Mouse (Mus musculus): Measurements from ENCODE around the gene Gca. TPM values are rescaled to one million over a fixed set of nuclear protein-coding genes. Genes with fewer than 3 reads are reported as not detected.

The Gca gene
- polyA plus RNA-seq, 1 experiment from 2014 or later, result 3.9 TPM

- H3K9ac ChIP-seq (ENCODE audit: low read depth, low read length), result no peak overlapping the region
- peaks cover 3% of the 10 kb centered on the region; the same call in 1 of the 2 replicates for H3K4me1 ChIP-seq (ENCODE audit: control insufficient read depth, insufficient read depth, low read length)
- no peaks in the 10 kb centered on the region; the same call in 1 of the 2 replicates for H3K27me3 ChIP-seq (ENCODE audit: control insufficient read depth, insufficient read depth, low read depth, low read length)
- H3K4me3 ChIP-seq (ENCODE audit: low read depth, low read length), result no peak overlapping the region
- no peak overlapping the region for H3K4me2 ChIP-seq (ENCODE audit: low read length)
- no peak overlapping the region for H3K27ac ChIP-seq (ENCODE audit: low read length)
- H3K36me3 ChIP-seq (ENCODE audit: control insufficient read depth, insufficient read depth, low read length), result no peaks in the 10 kb centered on the region
- no peaks in the 10 kb centered on the region for H3K9me3 ChIP-seq (replicated peaks; ENCODE audit: control insufficient read depth, low read length, poor library complexity, severe bottlenecking)
- ATAC-seq, result no peak
- 93% methylated on average over 5 of the region's 5 CpGs for WGBS
Observed at GRCm38 (mm10) chr2:62644891-62645290, 19.2 kb upstream of the Gca start.

DNA sequence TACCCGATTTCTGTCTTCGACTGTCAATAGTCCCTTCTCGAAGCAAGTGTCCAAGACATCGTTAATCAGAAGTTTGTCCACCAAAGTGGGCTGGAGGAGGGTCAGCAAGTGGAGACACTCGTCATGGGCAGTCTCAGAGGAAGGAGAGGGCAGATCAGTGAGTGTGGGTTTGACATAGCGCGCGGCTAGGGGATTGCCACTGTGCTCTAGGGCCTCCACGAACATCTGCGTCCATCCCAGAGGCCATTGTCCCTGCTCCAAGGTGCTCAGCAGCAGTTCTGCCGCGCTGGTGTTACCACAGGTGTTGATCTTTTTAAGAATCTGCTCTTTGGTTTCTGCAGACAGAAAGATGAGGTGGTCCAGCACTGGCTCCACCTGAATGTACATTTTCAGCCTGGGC, 18.6 kb upstream of the Gca start:
- no peak overlapping the region for H3K27ac ChIP-seq (ENCODE audit: low read length)
- 44% methylated on average over 12 of the region's 12 CpGs for WGBS
- peak; percentile 69 for ATAC-seq

GRCm38 (mm10) chr2:62646014-62646645, 18.0 kb upstream of the Gca start, which contains the start of gene Ifih1:
TSS of gene Ifih1 (minus strand) at chr2:62646255.
- under 1% methylated on average over 30 of the region's 30 CpGs for WGBS

More for the DNA sequence above, 18.6 kb upstream of the Gca start:
- Histone ChIP-seq H3K4me3 (ENCODE audit: low read depth, low read length) (peak overlapping the region; percentile 42), H3K36me3 (ENCODE audit: control insufficient read depth, insufficient read depth, low read length) (no peaks in the 10 kb centered on the region), H3K4me1 (ENCODE audit: control insufficient read depth, insufficient read depth, low read length) (peaks cover 3% of the 10 kb centered on the region; the same call in 1 of the 2 replicates), H3K4me2 (ENCODE audit: low read length) (peak overlapping the region; percentile 84), H3K9ac (ENCODE audit: low read depth, low read length) (peak overlapping the region; percentile 8), H3K9me3 (replicated peaks; ENCODE audit: control insufficient read depth, low read length, poor library complexity, severe bottlenecking) (no peaks in the 10 kb centered on the region), H3K27me3 (ENCODE audit: control insufficient read depth, insufficient read depth, low read depth, low read length) (no peaks in the 10 kb centered on the region; the same call in 1 of the 2 replicates)

GRCm38 (mm10) chr2:62646671-62647289, 17.3 kb upstream of the Gca start:
- Histone ChIP-seq H3K4me3 (ENCODE audit: low read depth, low read length) (peak overlapping the region; percentile 42), H3K4me1 (ENCODE audit: control insufficient read depth, insufficient read depth, low read length) (peaks cover 3% of the 10 kb centered on the region; the same call in 1 of the 2 replicates), H3K36me3 (ENCODE audit: control insufficient read depth, insufficient read depth, low read length) (no peaks in the 10 kb centered on the region), H3K9me3 (replicated peaks; ENCODE audit: control insufficient read depth, low read length, poor library complexity, severe bottlenecking) (no peaks in the 10 kb centered on the region), H3K27ac (ENCODE audit: low read length) (no peak overlapping the region), H3K4me2 (ENCODE audit: low read length) (peak overlapping the region; percentile 84), H3K27me3 (ENCODE audit: control insufficient read depth, insufficient read depth, low read depth, low read length) (no peaks in the 10 kb centered on the region; the same call in 1 of the 2 replicates), H3K9ac (ENCODE audit: low read depth, low read length) (no peak overlapping the region)
- no peak for ATAC-seq
- WGBS, result 14% methylated on average over 6 of the region's 6 CpGs

More at GRCm38 (mm10) chr2:62646014-62646645, 18.0 kb upstream of the Gca start, which contains the start of gene Ifih1:
- H3K27ac ChIP-seq (ENCODE audit: low read length), result no peak within 1 kb of the TSS
- H3K27me3 ChIP-seq (ENCODE audit: control insufficient read depth, insufficient read depth, low read depth, low read length), result no peaks in the 10 kb centered on the region; the same call in 1 of the 2 replicates
- H3K4me3 ChIP-seq (ENCODE audit: low read depth, low read length), result peak within 1 kb of the TSS; percentile 42
- H3K4me2 ChIP-seq (ENCODE audit: low read length), result peak within 1 kb of the TSS; percentile 84
- peak within 1 kb of the TSS; percentile 8 for H3K9ac ChIP-seq (ENCODE audit: low read depth, low read length)
- no peaks in the 10 kb centered on the region for H3K36me3 ChIP-seq (ENCODE audit: control insufficient read depth, insufficient read depth, low read length)
- H3K4me1 ChIP-seq (ENCODE audit: control insufficient read depth, insufficient read depth, low read length), result peaks cover 3% of the 10 kb centered on the region; the same call in 1 of the 2 replicates
- H3K9me3 ChIP-seq (replicated peaks; ENCODE audit: control insufficient read depth, low read length, poor library complexity, severe bottlenecking), result no peaks in the 10 kb centered on the region
- peak; percentile 91 for ATAC-seq

DNA sequence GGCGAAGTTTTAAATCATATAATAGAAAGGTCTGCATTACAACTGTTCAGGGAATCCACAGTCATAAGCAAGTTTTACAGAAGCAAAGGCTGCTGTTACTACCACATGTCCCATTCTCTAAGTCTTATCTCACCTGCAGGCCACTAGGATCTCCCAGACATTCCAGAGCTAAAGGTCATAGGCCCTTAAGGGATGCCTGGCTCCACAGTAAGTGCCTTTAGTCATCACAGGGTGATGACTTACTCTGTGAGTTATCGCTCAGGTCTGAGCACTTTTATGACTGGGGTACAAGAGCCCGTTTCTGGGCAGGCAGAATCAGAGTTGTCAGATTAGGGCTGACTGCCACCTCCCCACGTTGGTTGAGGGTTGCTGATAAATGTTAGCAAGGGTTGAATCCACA, 12.2 kb upstream of the Gca start:
- Histone ChIP-seq H3K4me2 (ENCODE audit: low read length) (no peak overlapping the region), H3K27ac (ENCODE audit: low read length) (no peak overlapping the region), H3K4me1 (ENCODE audit: control insufficient read depth, insufficient read depth, low read length) (no peaks in the 10 kb centered on the region), H3K36me3 (ENCODE audit: control insufficient read depth, insufficient read depth, low read length) (no peaks in the 10 kb centered on the region), H3K9ac (ENCODE audit: low read depth, low read length) (no peak overlapping the region), H3K4me3 (ENCODE audit: low read depth, low read length) (no peak overlapping the region), H3K27me3 (ENCODE audit: control insufficient read depth, insufficient read depth, low read depth, low read length) (no peaks in the 10 kb centered on the region), H3K9me3 (replicated peaks; ENCODE audit: control insufficient read depth, low read length, poor library complexity, severe bottlenecking) (no peaks in the 10 kb centered on the region)
- no peak for ATAC-seq
- WGBS, result 82% methylated on average over 4 of the region's 4 CpGs

- WGBS, result 82% methylated on average over 4 of the region's 4 CpGs
- no peak for ATAC-seq
- Histone ChIP-seq H3K36me3 (ENCODE audit: control insufficient read depth, insufficient read depth, low read length) (no peaks in the 10 kb centered on the region), H3K27ac (ENCODE audit: low read length) (no peak overlapping the region), H3K4me2 (ENCODE audit: low read length) (no peak overlapping the region), H3K9me3 (replicated peaks; ENCODE audit: control insufficient read depth, low read length, poor library complexity, severe bottlenecking) (no peaks in the 10 kb centered on the region), H3K27me3 (ENCODE audit: control insufficient read depth, insufficient read depth, low read depth, low read length) (no peaks in the 10 kb centered on the region), H3K4me3 (ENCODE audit: low read depth, low read length) (no peak overlapping the region), H3K9ac (ENCODE audit: low read depth, low read length) (no peak overlapping the region), H3K4me1 (ENCODE audit: control insufficient read depth, insufficient read depth, low read length) (no peaks in the 10 kb centered on the region)
Observed at GRCm38 (mm10) chr2:62652466-62652865, 11.6 kb upstream of the Gca start.

DNA sequence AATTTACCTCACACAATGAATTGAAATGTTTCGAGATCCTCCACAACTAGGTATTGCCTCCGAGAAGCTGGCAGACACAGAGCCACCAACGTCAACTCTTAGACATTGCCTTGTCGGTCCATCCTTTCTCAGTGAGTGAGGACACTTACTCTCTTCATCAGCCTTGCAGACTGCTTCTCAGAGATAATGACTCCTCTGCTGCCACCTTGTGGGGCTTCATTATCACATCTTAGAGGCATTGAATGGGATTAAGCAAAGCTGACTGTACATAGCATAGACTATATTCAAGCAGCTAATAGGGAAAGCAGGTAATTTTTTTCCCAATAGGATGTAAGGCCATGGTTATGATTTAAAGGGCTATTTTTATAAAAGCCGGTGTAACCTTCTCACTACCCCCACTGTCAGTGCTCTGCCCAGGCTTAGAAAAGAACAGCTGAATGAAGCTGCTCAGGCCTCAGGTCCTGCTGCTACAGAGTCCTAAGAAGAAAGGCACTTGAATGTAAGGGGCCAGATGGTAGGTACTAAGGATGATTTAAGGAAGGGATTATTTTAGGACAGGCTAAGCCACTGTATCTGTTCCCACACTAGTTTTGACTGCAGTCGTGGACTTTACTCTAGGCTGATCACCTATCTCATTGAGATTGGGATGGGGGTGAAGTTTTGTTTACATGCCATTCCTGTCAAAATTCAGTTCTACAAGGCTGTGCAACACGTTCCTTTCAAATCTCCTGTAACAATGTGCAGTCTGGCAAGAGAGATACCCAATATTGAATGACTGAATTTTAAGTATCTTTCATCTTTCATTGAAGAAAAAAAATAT, 9.4 kb upstream of the Gca start:
- WGBS, result 48% methylated on average over 7 of the region's 7 CpGs

DNA sequence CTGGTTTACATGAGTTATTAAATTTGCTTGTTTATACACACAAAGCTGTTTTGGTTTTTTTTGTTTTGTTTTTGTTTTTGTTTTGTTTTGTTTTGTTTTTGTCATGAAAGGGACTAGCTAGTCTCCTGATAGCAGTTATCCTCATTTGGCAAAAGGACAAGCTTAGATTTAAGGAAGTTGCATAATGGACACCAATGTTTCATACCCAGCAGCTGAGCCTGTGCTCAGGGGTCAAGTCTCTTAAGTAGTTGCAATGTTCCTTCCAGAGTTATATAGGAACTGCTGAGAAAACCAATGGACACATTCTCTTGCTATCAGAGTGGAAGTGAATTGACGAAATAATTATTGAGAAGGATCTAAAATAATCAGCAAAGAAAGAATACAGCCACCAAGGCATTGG, 8.0 kb upstream of the Gca start:
- no peaks in the 10 kb centered on the region for H3K36me3 ChIP-seq (ENCODE audit: control insufficient read depth, insufficient read depth, low read length)

More for the DNA sequence above, 9.4 kb upstream of the Gca start:
- Histone ChIP-seq H3K36me3 (ENCODE audit: control insufficient read depth, insufficient read depth, low read length) (no peaks in the 10 kb centered on the region), H3K27ac (ENCODE audit: low read length) (no peak overlapping the region), H3K4me1 (ENCODE audit: control insufficient read depth, insufficient read depth, low read length) (no peaks in the 10 kb centered on the region), H3K27me3 (ENCODE audit: control insufficient read depth, insufficient read depth, low read depth, low read length) (no peaks in the 10 kb centered on the region), H3K9ac (ENCODE audit: low read depth, low read length) (no peak overlapping the region), H3K9me3 (replicated peaks; ENCODE audit: control insufficient read depth, low read length, poor library complexity, severe bottlenecking) (no peaks in the 10 kb centered on the region), H3K4me3 (ENCODE audit: low read depth, low read length) (no peak overlapping the region), H3K4me2 (ENCODE audit: low read length) (no peak overlapping the region)
- ATAC-seq, result peak; percentile 92

More for the DNA sequence above, 8.0 kb upstream of the Gca start:
- H3K4me3 ChIP-seq (ENCODE audit: low read depth, low read length), result no peak overlapping the region
- H3K27me3 ChIP-seq (ENCODE audit: control insufficient read depth, insufficient read depth, low read depth, low read length), result no peaks in the 10 kb centered on the region
- WGBS, result 87% methylated on average over 1 of the region's 1 CpGs
- H3K4me2 ChIP-seq (ENCODE audit: low read length), result no peak overlapping the region
- H3K4me1 ChIP-seq (ENCODE audit: control insufficient read depth, insufficient read depth, low read length), result no peaks in the 10 kb centered on the region
- no peak overlapping the region for H3K27ac ChIP-seq (ENCODE audit: low read length)
- H3K9ac ChIP-seq (ENCODE audit: low read depth, low read length), result no peak overlapping the region
- no peak for ATAC-seq
- no peaks in the 10 kb centered on the region for H3K9me3 ChIP-seq (replicated peaks; ENCODE audit: control insufficient read depth, low read length, poor library complexity, severe bottlenecking)
